Mouse (Mus musculus) adipocyte (in vitro differentiated cells): ENCODE data around the gene Erap1.
A peak's percentile ranks its signal among the peaks of the same experiment; 100 is the strongest.
"Not testable (repeated sequence)": the region's sequence is repeated elsewhere in the genome, so short reads cannot be mapped to it uniquely, and the experiment has no call there.

ENCODE experiments used
- DNase-seq: peaks from one replicate; pipeline ENCODE4 v3.0.0-alpha.2; 2016; ENCODE audit warnings: low spot score

Erap1 gene

DNA sequence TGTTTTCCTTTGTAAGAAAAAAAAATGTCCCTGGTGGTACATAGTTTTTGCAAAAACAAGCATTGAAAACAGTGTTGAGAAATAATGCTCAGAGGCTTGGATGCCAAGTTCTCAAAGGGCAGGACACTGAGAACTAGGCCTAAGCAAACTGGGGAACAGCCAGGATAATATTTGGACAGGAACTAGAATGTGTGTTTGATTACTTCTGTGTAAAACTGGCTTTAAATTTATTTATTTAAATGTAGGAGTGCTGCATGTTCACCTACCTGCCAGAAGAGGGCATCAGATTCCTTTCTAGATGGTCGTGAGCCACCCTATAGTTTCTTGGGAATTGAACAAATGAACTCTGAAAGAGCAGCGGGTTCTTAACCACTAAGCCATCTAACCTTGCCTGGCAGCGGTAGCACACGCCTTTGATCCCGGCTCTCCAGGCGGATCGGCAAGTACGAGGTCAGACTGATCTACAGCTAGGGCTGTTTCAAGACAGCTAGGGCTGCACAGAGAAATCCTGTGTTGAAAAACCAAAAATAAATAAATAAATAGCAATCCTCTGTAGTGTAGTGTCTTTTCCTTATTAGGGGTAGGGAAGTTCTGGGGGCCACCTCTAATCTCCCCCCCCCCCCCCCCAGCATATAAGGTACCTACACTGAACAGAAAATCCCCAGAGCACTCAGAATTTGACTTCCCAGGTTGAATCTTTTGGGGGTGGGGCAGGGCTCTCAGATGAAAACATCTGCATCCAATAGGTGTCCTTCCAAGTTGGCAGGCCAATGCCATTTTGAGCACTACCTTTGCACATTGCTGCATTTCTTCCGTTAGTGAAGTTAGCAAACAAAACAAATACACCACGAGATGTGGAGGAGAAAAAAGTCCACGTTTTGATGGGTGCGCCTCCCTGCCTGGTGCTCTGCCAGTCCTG, at the start of gene Erap1:
Erap1 (plus strand) TSS at position 776 of the 919 bp plus-strand sequence.
- peak; percentile 93 for DNase-seq

DNA sequence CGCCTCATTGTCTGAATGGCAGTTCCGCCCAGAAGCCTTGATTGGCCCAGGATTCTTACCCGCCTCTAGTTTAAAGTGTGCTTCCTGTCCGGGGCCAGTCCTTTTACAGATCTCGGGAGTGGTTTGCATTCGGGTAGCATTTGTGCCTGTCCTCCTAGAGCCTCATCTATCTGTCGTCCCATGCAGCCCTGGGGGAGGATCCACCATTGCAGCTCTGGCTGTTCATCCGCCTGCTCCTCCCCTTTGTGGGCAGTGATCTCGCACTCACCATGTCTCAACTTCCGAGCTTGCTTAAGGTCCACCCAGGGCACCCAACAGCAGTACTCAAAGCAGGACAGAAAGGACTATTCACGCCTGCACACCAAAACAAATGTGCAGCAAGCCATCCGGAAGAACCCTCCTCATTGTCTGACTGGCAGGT, 48.0 kb upstream of the Erap1 start:
- peak; percentile 38 for DNase-seq

DNA sequence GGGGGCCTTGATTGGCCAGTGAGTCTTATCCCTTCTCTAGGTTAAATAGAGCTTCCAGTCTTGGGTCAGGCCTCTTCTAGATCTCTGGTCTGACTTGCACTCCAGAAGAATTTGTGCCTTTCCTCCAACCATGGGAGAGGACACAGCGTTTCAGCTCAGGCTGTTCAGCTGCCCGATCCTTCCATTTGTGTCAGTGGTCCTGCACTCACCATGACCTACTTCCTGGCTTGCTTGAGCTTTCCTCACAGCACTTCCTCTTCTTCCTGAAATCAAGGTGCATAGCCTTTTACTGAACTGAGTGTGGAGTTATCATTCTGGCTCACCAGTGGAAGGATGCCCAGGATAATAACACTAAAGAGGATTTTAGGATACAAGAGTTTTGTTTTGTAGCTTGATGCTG, 47.5 kb upstream of the Erap1 start:
- not testable (repeated sequence) for DNase-seq

DNA sequence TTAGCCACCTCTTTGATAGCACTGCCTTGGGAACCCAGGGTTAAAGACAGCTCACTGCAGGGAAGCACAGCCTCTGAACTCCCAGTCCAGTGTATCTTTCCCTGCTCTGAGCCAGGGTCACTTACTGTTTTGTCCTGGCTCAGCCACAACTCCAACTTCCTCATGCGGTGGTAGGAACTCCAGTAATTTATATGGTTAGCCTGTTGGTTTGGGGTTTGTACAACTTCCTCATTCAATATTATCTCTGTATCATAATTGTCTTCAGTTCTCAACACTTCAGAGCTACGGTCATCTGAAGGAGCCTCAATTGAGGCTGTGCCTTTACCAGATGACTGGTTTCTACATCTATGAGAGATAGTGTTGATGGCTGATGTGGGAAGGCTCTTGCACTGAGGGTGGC, 42.3 kb upstream of the Erap1 start:
- DNase-seq, result not testable (repeated sequence)

DNA sequence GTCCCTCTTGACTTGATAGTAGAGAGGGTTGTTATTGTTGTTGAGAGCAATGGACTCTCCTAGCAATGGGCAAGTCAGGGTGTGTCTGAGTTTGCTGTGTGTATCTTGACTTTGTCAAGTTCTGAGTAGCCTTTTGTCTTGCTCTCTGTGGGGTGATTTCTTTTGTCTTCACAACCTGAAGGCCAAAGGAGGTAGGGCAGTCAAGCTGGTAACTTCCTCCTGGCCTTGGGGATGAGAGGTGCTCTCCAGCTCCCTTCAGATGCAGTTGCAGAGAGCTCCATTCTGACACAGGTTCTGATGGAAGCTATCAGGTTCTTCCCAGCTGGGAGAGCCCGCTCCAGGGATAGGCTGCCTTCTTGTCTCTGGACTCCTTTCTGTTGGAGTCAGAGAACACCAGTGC, 37.6 kb upstream of the Erap1 start:
- DNase-seq, result not testable (repeated sequence)

DNA sequence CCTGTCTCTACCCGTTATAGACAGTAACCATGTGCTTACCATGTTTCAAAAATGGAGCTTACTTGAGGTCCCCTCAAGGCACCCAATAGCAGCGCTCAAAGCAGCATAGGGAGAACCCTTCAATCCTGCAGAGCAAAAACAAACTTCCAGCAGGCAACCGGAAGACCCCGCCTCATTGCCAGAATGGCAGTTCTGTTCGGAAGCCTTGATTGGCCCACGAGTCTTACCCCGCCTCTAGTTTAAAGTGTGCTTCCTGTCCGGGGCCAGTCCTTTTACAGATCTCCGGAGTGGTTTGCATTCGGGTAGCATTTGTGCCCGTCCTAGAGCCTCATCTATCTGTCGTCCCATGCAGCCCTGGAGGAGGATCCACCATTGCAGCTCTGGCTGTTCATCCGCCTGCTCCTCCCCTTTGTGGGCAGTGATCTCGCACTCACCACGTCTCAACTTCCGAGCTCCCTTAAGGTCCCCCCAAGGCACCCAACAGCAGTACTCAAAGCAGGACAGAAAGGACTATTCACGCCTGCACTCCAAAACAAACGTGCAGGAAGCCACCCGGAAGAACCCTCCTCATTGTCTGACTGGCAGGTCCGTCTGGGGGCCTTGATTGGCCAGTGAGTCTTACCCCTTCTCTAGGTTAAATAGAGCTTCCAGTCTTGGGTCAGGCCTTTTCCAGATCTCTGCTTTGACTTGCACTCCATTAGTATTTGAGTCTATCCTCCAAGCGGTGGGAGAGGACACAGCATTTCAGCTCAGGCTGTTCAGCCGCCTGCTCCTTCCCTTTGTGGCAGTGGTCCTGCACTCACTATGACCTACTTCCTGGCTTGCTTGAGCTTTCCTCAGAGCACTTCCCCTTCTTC, 22.0 kb upstream of the Erap1 start:
- DNase-seq, result peak; percentile 94

DNA sequence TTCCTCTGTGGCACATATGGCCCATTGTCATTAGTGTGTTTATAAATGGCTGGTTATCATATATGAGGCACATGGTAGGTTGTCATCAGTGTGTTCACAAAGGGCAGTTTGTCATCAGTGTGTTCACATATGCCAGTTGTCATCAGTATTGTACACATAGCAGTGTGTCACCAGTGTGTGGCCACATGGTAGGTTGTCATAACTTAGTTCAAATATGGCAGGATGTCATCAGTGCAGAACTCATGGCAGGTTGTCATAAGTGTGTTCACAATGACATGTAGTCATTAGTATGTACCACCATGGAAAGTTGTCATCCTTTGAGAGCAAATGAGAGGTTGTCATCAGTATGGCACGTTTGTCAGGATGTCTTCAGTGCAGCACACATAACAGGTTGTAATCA, 7.0 kb upstream of the Erap1 start:
- no peak for DNase-seq

DNA sequence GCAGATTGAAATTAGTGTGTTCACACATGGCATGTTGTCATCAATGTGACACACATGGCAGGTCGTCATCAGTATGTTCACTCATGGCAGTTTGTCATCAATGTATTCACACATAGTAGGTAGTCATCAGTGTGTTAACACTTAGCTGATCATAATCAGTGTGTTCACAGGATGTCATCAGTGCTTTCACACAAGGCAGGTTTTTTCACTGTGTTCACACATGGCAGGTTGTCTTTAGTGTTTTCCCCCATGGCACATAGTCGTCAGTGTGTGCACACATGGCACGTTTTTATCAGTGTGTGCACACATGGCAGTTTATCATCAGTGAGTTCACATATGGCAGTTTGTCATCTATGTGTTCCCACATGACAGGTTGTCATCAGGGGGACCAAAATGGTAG, 6.5 kb upstream of the Erap1 start:
- DNase-seq, result no peak

DNA sequence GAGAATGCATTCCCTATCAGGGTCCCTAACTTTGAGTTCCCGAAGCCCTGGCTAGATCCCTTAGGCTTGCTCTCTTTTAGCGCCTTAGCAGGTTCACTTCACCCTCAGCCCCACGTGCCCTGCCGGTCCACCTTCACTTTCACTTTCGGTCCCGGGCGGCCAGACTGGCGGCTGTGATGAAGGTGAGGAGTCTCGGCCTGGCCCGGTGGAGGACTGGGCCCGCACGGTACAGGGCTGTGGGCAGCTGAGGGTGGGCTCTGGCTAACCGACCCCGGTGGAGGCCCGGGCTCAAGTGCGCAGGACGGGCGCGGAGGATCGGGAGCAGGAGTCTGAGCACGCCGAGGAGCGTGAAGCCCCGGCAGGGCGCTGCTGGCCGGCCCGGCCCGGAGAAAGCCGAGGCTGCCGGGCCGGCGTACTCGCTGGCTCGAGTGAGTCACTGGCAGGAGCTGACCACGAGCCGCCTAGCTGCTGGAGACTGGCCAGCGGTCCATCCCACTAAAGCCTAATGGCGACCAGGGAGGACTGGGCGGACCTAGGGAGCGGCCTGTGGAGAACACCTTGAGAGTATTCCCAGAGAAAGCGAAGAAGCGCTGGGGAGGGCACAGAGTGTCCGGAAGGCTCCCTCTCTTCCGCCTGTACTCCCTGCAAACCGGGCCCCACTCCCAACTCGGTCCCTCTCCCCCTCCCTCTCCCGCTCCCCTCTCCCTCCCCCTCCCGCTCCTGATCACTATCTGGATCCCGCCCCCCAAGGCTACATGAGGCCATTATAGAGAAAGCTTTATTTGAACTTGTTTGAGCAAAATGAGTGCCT, 549 bp downstream of the Erap1 start:
- peak; percentile 90 for DNase-seq

DNA sequence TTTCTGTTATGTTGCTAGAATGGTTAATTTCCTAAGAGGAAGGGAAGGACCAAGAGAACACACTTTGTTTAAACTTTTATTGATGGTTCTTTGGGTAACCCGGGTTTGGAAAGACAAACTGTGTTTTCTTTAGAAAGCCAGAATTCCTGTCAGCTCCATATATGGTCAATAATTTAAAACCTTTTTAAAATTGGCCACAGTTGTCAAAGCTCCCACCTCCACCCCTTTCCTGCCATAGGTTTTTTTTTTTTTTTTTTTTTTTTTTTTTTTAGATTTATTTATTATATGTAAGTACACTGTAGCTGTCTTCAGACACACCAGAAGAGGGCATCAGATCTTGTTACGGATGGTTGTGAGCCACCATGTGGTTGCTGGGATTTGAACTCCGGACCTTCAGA, 1.2 kb downstream of the Erap1 start:
- DNase-seq, result not testable (repeated sequence)

DNA sequence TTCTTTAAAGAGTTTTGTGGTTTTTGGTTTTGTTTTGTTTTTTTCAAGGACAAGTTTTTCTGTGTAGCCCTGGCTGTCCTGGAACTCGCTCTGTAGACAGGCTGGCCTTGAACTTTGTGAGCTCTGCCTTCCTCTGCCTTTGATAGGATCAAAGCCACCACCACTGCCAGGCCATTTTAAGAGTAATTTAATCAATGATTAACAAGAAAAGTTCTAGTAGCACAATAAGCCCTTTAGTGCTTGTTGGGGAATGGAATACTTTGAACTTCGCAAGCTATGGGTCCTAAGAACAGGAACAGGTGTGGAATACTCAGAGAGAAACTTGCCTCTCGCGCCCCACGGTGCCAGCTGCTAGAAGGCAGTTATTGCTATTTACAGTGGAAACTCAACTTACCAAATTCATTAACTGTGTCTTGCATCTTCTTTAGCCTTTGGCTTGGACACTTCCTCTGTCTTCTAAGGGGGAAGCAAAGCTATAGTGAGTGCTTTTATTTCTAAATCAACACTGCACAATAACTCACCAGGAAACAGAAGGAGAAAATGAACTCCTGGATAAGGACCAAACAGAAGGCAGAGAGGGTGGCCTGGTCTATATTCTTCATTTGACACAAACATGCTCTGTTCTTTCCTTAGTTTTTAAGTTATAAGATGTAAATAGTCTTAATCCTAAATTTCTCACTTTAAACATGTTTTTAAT, 56.3 kb downstream of the Erap1 start:
- DNase-seq, result no peak

DNA sequence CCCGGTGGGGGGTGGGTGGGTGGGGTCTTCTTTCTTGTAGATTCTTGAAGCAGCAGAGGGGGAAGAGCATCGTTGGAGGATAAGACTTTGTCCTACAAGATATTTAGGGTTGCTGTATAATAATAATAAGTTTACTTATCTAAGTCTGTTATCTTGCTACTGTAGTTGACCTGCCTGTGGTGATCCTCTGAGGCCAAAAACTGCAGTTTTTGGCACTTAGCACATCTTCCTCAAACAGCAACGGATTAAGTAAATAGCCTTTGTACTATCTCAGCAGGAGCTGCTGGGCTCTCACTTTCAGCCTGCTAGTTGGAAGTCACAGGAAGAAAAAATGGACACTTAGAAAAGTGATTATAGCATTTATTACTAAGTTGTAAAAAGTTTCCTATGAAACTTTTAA, 56.9 kb downstream of the Erap1 start:
- DNase-seq, result no peak

DNA sequence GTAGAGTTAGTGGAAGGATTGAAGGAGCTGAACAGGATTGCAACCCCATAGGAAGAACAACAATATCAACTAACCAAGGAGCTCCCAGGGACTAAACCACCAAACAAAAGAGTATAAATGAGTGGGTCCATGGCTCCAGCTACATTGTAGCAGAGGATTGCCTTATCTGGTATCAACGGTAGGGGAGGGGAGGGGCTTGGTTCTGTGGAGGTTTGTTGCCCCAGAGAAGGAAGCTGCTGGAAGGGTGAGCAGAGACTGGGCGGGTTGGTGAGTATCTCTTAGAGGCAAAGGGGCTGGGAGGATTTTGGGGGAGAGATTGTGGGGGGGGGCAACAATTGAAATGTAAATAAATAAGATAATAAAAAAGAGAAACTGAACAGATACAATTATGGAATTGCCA, 79.6 kb downstream of the Erap1 start:
- DNase-seq, result no peak

DNA sequence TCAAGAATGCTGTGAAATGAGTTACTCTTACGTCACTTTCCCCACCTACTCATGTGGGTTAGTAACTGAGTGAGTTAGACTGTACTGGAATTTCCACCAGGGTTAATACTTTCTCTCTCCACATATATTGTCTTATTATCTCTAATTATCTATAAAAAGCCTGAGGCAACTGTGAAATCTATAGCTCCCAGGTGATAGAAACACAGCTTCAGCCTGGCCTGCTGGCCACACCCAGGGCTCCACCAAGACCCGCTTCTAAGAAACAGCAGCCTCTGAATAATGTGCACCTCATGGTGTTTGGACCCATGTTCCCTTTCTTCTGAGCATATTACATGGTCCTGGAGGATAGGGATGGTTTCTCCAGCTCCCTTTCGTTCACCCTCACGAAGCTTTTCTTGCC, 94.4 kb downstream of the Erap1 start:
- DNase-seq, result no peak

DNA sequence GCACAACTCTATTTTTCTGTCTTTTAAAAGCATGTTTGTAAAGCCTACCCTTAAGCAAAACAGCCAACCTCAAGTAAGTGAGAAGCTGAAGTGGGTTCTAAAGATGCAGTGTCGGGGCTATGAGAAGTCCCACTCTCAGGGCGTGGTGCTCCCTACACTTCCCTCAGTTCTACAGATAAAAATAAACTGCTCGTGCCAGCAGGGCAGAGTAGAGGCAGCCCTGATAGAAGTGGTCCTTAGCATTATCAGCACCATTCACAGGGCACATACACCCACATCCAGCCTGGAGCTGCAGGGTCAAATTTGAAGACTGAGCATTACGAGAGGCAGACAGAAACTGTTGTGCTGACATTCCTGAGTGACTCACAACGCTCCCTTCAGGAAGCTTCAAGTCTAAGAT, 96.5 kb downstream of the Erap1 start:
- no peak for DNase-seq

DNA sequence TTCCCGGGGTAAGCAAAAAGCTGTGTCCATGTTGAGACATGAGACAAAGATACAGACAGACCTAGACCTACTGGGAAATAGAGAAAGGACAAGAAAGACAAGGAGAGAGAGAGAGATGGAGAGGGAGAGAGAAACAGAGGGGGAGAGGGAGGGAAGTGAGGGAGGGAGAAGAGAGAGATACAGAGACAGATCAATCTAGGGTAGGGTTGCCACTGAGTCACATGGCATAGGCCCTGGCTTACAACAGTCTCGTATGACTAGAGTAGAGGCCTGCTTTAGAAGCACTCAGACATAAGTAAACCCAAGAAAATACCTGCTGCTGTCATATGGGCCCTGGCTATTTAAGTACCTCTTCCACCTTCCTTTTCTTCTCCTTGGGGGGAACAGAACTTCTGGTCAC, 97.0 kb downstream of the Erap1 start:
- DNase-seq, result no peak
